Mouse (Mus musculus): ENCODE data around the gene Rai2.

The Rai2 gene

GRCm38 (mm10) chrX:161716865-161717763 is at the start of gene Rai2:
TSS of gene Rai2 (plus strand) at chrX:161717069.
- DNase-seq (ENCODE audit: low read depth, low spot score), result no peak

DNA sequence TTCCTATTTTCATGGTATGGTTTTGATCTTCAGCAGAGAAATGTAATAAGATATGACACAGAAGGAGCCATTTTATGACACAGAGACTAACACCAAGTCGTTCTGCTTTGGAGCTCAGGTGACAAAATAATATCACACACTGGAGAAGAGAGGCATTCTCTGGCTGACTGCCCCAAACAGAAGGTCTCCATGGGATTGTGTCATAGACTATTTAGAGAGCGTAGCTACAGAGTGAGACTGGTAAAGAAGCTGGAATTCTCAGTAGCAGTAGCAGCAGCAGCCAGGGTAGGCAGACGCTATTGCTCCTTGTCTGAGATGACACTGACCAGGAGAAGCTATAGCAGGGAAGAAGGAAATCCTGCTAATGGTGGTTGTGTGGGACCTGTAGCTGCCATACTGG is 27.5 kb upstream of the Rai2 start:
- no peak for DNase-seq (ENCODE audit: low read depth, low spot score)

GRCm38 (mm10) chrX:161716503-161716864 is 385 bp upstream of the Rai2 start:
- no peak for DNase-seq (ENCODE audit: low read depth, low spot score)

DNA sequence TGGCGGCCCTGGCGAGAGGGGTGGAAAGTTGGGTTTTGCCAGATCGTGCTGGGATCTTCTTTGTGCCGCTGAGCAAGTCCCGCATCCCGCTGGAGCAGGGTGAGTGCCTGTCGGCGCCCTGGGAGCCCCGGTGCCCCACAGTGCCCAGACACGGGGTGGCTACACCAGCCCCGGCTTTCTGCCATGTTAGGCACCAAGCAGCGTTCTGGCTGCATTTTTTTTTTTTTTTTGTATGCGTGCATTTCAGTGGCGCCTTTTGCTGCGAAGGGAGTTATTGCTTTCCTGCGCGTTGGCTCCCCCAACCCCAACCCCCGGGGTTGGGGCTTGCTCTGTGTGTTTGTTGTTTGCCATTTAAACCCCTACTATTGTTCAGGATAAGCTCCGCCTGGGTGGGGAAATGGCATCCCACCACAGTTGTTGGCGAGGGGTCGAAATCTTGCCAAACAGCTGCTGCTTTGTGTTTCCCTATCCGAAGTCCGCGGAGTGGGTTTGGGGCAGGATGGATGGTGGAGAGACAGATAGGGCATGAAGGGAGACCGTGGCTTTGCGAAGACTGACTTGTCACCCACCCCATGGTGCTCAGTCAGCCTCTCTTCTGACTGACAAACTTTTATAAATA is 1.0 kb downstream of the Rai2 start:
- no peak for DNase-seq (ENCODE audit: low read depth, low spot score)

- DNase-seq (ENCODE audit: low read depth, low spot score), result no peak
Observed at GRCm38 (mm10) chrX:161718548-161718947, 1.7 kb downstream of the Rai2 start.

- no peak for DNase-seq (ENCODE audit: low read depth, low spot score)
Observed at GRCm38 (mm10) chrX:161721082-161721481, 4.2 kb downstream of the Rai2 start.

DNA sequence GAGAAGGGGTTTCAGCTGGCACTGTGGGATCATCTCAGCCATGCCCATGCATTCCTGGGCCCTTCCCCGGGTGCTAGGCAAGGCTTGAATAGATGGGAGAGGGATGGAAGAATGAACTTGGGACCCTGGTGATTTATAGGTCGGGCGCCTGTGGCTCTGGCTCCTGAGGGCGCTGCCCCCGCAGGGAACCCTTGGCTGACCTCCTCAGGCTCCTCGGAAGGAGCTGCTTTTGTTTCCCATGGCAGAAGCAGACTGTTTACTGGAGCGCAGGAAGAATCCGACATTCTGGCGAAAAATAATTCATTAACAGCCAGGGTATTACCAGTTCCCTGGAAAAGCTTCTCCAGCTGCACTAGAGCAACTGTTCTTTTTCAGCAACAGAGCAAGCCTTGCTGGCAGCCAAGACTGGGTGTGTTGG is 6.5 kb downstream of the Rai2 start:
- no peak for DNase-seq (ENCODE audit: low read depth, low spot score)

GRCm38 (mm10) chrX:161726257-161726656 is 9.4 kb downstream of the Rai2 start:
- DNase-seq (ENCODE audit: low read depth, low spot score), result no peak

DNA sequence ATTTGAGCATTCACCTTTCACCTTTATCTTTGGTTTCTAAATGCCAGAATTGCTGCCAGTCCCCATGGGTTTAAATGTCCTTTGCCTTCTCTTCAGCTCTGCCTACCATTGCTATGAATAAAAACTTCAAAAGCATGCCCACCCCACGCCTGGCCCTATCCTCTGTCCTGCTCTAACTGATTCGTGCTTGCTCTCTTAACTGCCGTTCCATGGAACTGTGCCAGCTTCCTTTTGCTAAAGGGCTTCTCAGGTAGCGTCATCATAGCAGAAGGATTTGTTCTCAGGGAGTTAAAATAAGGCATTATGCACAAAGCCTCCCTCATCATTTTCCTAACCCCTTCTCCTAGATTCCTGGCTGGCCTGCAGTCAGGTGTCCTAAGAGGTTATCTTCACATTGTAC is 11.6 kb downstream of the Rai2 start:
- DNase-seq (ENCODE audit: low read depth, low spot score), result no peak

- DNase-seq (ENCODE audit: low read depth, low spot score), result no peak
Observed at GRCm38 (mm10) chrX:161730026-161730425, 13.2 kb downstream of the Rai2 start.

GRCm38 (mm10) chrX:161731859-161732258 is 15.0 kb downstream of the Rai2 start:
- no peak for DNase-seq (ENCODE audit: low read depth, low spot score)

DNA sequence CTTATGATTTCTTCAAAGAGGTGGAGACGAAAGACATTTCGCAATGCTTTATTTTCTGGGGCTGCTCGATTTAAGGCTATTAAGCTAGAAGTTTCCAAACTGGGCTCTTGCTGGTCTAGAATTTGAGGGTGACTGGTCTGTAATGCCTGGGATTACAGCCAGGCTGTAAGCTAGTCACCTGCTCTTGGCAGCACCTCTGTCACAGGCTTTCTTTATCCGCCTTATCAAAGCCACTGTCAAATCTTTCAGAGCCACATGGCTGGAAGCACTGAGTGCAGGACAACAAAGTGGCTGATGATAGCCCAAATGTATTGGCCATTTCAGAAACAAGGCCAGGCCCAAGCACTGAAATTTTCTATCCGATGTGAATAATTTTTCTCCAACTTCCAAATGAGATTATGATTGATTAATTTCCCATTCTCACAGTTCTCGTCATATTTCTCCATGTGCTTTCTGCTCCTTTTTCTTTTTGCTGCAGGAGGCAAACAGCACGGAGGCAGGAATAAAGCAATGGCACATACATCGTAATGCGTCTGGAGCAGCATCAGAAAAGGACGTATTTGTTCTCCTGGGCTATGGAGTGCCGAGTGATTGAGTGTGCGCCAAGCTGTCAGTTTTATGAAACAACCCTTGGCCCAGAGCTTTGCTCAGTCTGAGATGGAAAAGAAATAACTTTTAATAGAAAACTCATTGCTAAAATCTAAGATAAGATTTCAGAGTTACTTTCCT is 16.9 kb downstream of the Rai2 start:
- no peak for DNase-seq (ENCODE audit: low read depth, low spot score)

DNA sequence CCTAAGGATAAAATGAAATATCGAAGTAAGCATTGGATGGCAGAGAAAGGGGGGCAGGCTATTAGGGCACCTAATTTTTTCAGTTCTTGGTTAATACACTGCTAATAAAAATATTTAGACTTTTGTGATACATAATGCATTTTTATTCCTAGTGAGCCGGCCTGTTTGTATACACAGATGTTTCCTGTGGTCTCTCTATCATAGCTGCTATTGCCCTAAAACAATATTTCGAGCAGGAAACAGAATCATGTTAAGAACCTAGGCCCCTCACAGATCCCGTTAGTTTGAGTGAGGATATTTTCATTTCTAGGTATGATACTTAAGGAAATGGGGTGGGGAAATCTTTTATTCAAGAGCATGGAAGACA is 17.4 kb downstream of the Rai2 start:
- DNase-seq (ENCODE audit: low read depth, low spot score), result no peak

DNA sequence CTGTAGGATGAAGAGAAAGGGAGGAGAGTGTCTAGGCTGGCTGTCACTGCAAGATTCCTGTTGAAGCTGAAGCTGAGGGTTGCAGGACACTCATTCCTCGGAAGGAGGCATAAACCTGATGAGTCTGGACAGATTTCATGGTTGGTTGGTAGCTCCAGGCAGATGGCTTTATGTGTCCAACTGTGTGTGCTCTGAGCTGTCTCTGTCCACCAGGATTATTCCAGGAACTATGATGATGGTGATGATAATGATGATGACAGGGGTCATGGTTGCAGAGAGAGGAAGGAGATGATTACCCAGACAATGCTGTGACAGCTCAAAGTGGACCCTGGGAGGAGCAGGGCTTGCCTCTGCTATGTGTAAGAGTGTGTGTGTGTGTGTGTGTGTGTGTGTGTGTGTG is 22.5 kb downstream of the Rai2 start:
- no peak for DNase-seq (ENCODE audit: low read depth, low spot score)

GRCm38 (mm10) chrX:161743080-161743479 is 26.2 kb downstream of the Rai2 start:
- no peak for DNase-seq (ENCODE audit: low read depth, low spot score)

DNA sequence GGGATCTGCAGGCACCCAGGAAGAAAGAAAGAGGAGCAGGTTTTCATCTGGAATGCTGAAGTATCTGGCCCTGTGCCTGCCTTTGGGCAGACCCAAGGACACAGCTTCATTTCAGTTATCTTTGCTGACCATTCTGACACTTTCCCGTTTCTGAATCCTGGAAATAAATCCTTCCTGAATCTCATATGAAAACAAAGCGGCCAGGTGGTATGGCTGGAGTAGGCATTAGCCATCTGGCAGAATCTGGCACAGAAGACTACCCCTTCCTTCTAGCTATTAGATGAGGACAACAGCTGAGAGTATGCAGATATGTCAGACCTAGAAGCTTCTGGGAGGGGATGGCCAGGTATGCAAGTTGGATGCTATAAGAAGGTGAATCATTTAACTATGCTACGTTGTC is 28.4 kb downstream of the Rai2 start:
- DNase-seq (ENCODE audit: low read depth, low spot score), result no peak

DNA sequence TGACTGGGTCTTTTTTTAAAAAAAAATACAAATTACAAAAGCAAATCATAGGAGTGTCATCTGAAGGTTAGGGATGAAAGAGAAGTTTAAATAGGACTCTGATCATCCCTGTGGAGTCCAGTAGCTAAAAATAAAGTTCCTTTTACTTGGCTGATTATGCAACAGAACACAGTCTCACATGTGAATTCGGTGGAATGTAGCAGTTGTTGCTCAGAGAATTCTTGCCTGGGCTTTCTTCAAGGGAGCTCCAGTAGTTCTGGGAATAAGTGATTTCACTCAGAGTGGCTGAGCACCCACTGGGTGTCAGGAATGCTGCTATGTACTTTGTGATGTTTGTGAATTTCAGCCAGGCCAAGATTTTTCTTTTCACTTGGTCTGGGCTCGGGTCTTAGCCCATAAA is 30.5 kb downstream of the Rai2 start:
- DNase-seq (ENCODE audit: low read depth, low spot score), result no peak

DNA sequence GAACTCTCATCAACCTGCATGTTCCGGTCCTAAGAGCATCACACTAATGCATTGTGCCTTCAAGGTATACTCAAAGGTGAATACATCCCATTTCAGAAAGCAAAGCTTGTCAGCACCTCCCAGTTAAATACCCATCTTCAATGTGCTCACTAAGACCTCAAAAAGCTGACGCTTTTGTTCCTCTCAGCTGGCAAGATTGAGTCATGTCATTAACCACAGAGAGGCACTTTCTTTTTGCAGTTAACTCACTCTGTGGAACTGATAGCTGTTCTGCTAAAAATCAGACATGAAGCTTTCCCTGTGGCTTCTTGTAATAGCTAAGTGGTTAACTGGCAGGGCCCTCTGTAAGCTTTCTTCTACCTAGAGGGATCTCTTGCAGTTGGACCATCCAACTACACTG is 36.6 kb downstream of the Rai2 start:
- no peak for DNase-seq (ENCODE audit: low read depth, low spot score)

GRCm38 (mm10) chrX:161776321-161776962 is 59.6 kb downstream of the Rai2 start:
- DNase-seq (ENCODE audit: low read depth, low spot score), result no peak

DNA sequence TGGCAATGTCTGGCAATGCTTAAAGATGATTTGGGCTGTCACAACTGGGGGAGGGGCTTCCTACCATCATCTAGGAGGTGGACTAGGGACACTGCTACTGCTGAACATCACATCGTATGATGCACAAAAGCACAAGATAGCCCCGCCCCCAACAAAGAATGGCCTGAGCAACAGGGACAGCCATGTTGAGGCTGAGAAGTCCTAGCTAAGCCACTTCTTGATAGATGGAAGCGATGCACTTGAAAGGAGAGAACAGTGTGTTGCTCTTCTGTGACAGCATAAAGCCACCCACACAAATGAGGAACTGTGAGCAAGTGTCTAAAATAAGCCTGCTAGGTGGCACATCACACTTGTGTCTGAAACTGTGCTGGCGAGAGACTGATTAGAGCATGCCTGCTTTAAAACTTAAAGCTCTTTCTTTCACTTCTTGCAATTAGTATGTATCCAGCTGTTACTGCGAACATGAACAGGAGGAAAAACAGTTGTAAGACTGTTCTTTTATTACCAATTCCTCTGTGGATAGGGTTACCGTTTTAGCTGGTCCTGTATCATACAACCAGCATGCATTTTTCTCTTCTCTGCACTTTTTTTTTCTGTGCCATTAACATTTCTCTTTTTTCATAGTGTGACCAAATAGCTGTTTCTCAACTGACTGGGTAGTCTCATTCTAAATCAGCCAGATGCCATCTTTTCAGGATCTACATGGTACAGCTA is 63.6 kb downstream of the Rai2 start:
- DNase-seq (ENCODE audit: low read depth, low spot score), result no peak

GRCm38 (mm10) chrX:161790182-161790581 is 73.3 kb downstream of the Rai2 start:
- no peak for DNase-seq (ENCODE audit: low read depth, low spot score)

Data from WW6 (cell line).